Mouse (Mus musculus): ENCODE results near the gene Gab2.

- TF ChIP-seq CTCF (IDR thresholded peaks at IDR 0.05; ENCODE audit: low read depth) (no peak), EP300 (optimal IDR thresholded peaks at IDR 0.05) (no peak)
Measured at GRCm38 (mm10) chr7:97350891-97351290, 269.5 kb downstream of the Gab2 start.
